In the genomic region with DNA sequence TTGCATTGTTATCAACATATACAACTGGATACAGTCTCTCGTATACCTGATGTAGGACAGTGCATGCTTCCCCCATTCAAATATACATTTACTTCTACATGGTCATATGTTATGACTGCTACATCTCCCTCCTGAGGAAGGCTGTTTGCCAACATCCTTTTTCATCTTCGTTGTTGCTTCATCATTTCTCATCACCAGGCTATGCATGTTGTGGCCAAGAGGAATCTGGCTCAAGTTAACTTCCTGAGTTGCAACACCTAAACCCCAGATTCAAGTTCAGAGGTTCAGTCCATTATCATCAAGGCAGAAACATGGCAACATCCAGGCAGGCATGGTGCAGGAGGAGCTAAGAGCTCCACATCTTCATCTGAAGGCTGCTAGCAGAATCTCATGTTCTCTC, we compare ENCODE assay signal across 20 mouse cellular contexts. TPM values are rescaled to one million over a fixed set of nuclear protein-coding genes. Genes with fewer than 3 reads are reported as not detected.
"Had no signal": no experiment of that assay in that cellular context is flagged by ENCODE, and none has a peak within 500 bp of the region (broad histone marks: within the 10 kb centered on the region; RNA-seq: fewer than 3 reads in every experiment).

No protein-coding gene starts in this region.

- H3K9me3 ChIP-seq: limb, embryonic 15.5 days; liver, embryonic 15.5 days; lung, embryonic 15.5 days; midbrain, embryonic 13.5 days; neural tube, embryonic 15.5 days had no signal

- H3K27me3 ChIP-seq: limb, embryonic 15.5 days; liver, embryonic 15.5 days; lung, embryonic 15.5 days; midbrain, embryonic 13.5 days; neural tube, embryonic 15.5 days had no signal

- H3K36me3 ChIP-seq: limb, embryonic 15.5 days; liver, embryonic 15.5 days; lung, embryonic 15.5 days; midbrain, embryonic 13.5 days; neural tube, embryonic 15.5 days had no signal

- DNase-seq: kidney, adult 18-20 months; kidney, postnatal 10 days; kidney, postnatal 4 days; layer of hippocampus, postnatal 36 days; right cerebral cortex, postnatal 4 days; spleen, adult 18-20 months; thymus, postnatal 14 days had no signal

- H3K4me3 ChIP-seq: limb, embryonic 15.5 days; liver, embryonic 15.5 days; lung, embryonic 15.5 days; midbrain, embryonic 13.5 days; myocyte; neural tube, embryonic 15.5 days had no signal

- H3K4me1 ChIP-seq: limb, embryonic 15.5 days; liver, embryonic 15.5 days; lung, embryonic 15.5 days; midbrain, embryonic 13.5 days; neural tube, embryonic 15.5 days had no signal

- H3K27ac ChIP-seq: limb, embryonic 15.5 days; liver, embryonic 15.5 days; lung, embryonic 15.5 days; midbrain, embryonic 13.5 days; neural tube, embryonic 15.5 days had no signal

- H3K4me2 ChIP-seq: limb, embryonic 15.5 days; liver, embryonic 15.5 days; lung, embryonic 15.5 days; midbrain, embryonic 13.5 days; neural tube, embryonic 15.5 days had no signal

- H3K9ac ChIP-seq: limb, embryonic 15.5 days; liver, embryonic 15.5 days; lung, embryonic 15.5 days; midbrain, embryonic 13.5 days; neural tube, embryonic 15.5 days had no signal

- ATAC-seq: midbrain, embryonic 13.5 days had no signal

RNA-seq across cellular contexts. Expression of a gene that starts 8.3 kb away (rescaled TPM):
- total RNA-seq: layer of hippocampus, postnatal 36 days; left cerebral cortex, adult 8-10 months; left cerebral cortex, postnatal 25 days; midbrain, postnatal 0 days had no signal
- polyA plus RNA-seq: limb, embryonic 11.5 days; myocyte; neural tube, embryonic 11.5 days; neural tube, embryonic 15.5 days; stomach, embryonic 14.5 days had no signal

RNA-seq across cellular contexts. Expression of a gene that starts 50.1 kb away (rescaled TPM):
- total RNA-seq: left cerebral cortex, adult 8-10 months; left cerebral cortex, postnatal 25 days; midbrain, postnatal 0 days had no signal
- polyA plus RNA-seq: kidney, embryonic 14.5 days; limb, embryonic 11.5 days; midbrain, embryonic 13.5 days; midbrain, postnatal 0 days; neural tube, embryonic 11.5 days; neural tube, embryonic 15.5 days had no signal
